Mouse (Mus musculus): ENCODE data around the gene Alyref2. TPM values are rescaled to one million over a fixed set of nuclear protein-coding genes. Genes with fewer than 3 reads are reported as not detected.
"Not testable (repeated sequence)": the region's sequence is repeated elsewhere in the genome, so short reads cannot be mapped to it uniquely, and the experiment has no call there.

The Alyref2 gene
- total RNA-seq (2021): 10 to 100 TPM; 10.5 to 10.9 TPM

DNA sequence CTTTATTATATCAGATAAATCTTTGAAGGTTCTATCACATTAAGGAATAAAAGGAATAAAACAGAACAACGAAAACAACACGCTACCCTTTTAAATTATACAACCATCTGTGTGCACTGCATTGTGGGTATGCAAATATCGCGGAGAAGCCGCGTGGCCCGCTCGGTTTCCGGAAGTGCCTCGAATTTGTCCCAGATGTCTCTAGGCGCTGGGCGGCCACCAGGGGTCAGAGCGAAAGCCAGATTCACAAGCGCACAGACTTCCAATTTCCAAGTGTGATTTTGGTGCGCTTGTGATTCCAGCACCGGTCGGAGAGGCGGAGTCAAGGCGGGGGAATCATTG, at the start of gene Alyref2:
TSS of gene Alyref2 (plus strand) at position 229 of the 342 bp plus-strand sequence.
- peak; percentile 96 for DNase-seq
- intact Hi-C loops (cut with DNase I): loop anchor here (5.0 kb wide), 1 partner anchor 154 kb away; no protein-coding TSS in a partner anchor

- intact Hi-C loops (cut with DNase I): no loop called here
- no peak for DNase-seq
These were observed 48.4 kb upstream of the Alyref2 start for GRCm38 (mm10) chr1:171454926-171455325.

DNA sequence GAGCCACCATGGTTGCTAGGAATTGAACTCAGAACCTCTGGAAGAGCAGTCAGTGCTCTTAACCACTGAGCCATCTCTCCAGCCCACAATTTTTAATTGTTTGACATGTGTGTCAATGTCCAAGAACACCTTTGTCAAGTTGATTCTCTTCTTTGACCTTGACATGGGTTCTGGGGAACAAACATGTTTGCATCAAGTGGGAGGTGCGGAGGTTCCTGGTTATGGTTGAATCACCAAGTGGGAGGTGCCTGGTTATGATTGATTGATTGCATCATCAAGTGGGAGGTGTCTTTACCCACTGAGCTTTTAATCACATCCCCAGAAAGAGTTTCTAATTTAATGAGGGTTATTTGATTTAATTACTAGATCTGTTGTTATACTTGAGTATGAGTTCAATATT, 45.7 kb upstream of the Alyref2 start:
- intact Hi-C loops (cut with DNase I): no loop called here

DNA sequence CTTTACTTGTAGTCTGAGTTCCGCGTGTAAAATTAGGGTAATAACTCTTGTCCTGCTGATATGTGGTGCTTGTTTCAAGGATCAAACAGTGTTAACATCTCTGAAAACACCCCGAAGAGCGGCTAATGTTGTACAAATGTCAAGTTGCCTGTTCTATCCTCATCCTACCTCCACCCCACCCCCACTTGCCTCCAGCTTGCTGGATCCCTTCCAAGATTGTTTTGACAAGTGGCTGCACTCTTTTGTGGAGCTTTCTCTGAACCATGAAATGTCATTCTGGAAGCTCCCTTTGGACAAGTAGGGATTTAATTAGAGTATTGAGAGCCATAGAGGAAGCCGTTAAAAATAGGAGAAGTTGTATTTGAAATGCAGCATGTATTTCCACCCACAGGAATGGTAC, 43.5 kb upstream of the Alyref2 start:
- intact Hi-C loops (cut with DNase I): no loop called here
- peak; percentile 56 for DNase-seq

More for the DNA sequence above, 45.7 kb upstream of the Alyref2 start:
- DNase-seq: no peak

GRCm38 (mm10) chr1:171460551-171461503, 42.5 kb upstream of the Alyref2 start:
- DNase-seq: no peak
- intact Hi-C loops (cut with DNase I): no loop called here

GRCm38 (mm10) chr1:171463133-171463532, 40.1 kb upstream of the Alyref2 start:
- DNase-seq: no peak
- intact Hi-C loops (cut with DNase I): no loop called here

GRCm38 (mm10) chr1:171465749-171466412, 37.4 kb upstream of the Alyref2 start:
- intact Hi-C loops (cut with DNase I): no loop called here

DNA sequence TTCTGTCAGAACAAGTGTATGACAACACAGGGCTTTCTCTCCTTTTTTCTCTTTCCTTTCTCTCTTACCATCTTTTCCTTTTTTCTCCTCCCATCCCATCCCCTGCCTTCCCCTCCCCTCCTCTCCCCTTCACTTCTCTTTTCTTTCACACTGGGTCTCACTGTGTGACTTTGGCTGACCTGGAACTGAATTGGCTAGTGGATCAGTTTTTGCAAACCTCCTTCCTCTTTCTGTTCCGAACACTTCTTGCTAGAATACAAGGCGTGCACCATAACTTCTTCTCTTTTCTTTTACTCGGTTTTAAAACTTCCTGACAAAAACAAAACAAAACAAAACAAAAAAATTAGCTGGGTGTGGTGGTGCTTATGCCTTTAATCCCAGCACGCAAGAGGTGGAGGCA, 36.7 kb upstream of the Alyref2 start:
- intact Hi-C loops (cut with DNase I): no loop called here

More at GRCm38 (mm10) chr1:171465749-171466412, 37.4 kb upstream of the Alyref2 start:
- DNase-seq: no peak

DNA sequence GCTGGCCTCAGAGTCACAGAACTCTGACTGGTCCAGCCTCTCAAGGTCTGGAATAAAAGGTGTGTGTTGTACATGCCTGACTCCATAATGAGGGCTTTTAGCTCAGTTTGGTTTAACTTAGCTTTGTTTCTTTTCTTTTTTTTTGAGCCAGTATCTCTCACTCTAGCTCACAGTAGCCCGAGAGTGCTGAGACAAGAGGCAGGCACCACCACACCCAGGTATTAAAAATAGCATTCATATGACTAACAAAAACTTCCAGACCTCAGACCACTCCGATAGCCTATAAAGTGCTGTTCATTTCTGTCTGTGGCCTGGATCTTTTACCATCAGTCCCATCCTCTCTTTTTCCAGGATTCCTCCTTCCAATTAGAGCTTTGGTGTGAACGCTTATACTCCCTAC, 33.6 kb upstream of the Alyref2 start:
- DNase-seq: no peak
- intact Hi-C loops (cut with DNase I): no loop called here

More for the DNA sequence above, 36.7 kb upstream of the Alyref2 start:
- DNase-seq: no peak

DNA sequence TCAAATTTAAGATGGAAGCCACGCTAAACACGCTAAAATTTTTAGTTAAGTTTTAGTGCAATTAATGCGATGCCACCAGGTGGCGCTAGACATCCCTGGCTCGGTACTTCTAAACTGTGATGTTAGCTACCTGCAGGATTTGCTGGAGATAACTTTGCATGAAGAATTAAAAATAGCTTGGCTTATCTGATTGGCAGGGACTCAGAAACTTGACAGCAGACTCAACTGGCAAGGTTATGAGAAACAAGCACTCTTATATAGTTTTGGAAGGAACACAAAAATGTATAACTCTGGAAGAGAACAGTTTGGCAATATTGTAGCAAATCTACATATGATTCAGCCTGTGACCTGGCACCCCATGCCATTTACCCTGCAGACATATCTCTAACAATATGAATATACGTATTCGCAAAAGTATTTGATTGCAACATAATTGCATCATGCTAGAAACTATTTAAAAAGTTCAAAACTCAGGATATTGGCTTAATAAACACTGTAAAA, 32.9 kb upstream of the Alyref2 start:
- peak; percentile 49 for DNase-seq
- intact Hi-C loops (cut with DNase I): no loop called here

DNA sequence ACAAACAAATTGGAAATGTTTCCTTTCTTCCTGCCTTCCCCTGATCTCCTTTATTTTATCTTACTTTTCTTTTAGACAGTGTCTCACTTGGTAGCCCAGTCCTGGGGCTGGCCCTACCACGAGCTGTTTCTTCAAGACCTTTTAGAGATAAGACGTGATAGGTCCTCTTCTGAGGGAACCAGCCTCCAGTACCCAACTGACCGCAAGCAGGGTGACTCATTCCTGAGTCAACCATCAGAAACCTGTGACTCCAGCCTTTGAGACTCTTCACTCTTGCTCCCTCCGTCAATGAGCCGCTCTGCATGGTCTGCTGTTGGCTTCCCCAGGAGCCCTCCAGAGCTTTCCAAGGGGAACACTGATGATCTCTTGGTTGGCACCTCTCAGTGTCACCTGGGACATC, 32.4 kb upstream of the Alyref2 start:
- no peak for DNase-seq
- intact Hi-C loops (cut with DNase I): no loop called here

GRCm38 (mm10) chr1:171471452-171471851, 31.8 kb upstream of the Alyref2 start:
- DNase-seq: no peak
- intact Hi-C loops (cut with DNase I): no loop called here

DNA sequence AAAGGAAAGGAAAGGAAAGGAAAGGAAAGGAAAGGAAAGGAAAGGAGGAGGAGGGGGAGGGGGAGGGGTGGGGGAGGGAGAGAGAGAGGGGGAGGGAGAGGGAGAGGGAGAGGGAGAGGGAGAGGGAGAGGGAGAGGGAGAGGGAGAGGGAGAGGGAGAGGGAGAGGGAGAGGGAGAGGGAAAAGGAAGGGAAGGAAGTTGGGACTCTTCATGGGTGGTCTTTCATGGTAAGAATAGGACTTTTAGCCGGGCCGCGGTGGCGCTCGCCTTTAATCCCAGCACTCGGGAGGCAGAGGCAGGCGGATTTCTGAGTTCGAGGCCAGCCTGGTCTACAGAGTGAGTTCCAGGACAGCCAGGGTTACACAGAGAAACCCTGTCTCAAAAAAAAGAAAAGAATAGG, 31.3 kb upstream of the Alyref2 start:
- intact Hi-C loops (cut with DNase I); DNase-seq: not testable (repeated sequence)

DNA sequence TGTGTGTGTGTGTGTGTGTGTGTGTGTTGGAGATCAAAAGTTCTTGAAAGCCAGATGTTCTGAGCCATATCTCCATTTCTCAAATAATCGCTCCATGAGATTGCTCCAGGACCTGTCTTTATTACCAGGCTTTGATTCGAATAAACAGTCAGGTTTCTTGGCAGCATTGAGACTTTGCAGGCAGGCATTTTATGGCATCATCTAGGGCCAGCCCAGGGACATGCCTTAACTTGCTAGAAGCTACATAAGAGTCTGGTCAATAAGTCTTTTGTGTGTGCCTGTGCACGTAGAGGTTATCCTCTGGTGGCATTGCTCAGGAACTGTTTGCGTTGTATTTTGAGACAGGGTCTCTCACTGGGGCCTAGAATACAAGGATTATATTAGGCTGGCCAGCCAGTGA, 29.8 kb upstream of the Alyref2 start:
- intact Hi-C loops (cut with DNase I): no loop called here
- no peak for DNase-seq

GRCm38 (mm10) chr1:171473920-171474640, 29.2 kb upstream of the Alyref2 start:
- intact Hi-C loops (cut with DNase I): no loop called here
- DNase-seq: no peak

DNA sequence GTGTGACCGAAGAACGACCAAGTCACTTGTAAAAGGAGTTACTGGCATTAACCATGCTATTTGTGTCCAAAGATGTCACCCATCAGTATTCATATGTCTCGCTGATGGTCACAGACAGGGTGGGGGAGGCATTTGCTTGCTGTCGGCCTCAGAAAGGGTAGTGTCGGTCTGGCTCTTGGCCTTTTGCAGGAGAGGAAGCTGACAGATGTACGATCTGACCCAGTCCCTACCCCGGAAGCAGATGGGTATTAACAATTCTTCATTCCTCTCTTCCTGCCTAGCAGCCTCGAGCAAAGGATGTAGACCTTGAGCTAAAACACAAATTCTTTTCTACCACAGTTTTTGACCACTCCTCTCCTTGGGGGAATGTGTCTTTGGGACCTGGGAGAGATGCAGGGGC, 26.2 kb upstream of the Alyref2 start:
- intact Hi-C loops (cut with DNase I): loop anchor here (5.0 kb wide), 1 partner anchor 115 kb away; the partner anchor contains the start of gene Klhdc9
- no peak for DNase-seq

DNA sequence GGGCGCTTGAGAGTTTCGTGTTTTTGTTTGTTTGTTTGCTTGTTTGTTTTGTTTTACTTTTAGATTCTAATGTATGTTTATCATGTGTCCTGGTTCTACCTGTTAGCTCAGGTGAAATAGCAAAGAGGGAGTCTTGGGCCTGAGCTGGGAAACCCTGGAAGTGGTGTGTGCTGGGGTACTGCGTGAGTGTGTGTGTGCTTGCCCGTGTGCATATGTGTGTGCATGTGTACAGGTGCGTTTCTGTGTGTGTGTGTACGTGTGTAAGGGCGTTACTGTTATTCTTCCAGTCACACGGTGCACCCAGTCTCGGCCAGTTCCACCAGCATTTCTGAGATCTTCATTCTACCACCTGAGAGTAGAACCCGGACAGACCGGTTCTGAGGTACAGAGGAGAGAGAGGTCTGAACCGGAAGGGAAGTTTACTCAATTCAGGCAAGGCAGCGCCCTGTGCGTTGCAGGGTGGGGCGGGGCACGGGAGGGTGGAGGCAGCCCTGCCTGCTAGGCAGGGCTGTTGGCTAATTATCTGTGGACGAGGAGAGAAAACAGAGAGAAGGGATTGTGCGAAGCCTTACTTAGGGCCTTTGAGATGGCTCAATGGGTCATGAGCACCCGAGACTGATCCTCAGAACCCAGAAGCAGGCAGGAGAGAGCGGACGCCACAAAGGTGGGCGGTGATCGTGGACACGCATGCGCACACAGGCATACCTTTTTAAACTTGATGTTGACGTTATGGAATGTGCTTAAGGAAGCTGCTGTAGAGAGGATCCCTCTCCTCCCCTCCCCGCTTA, 25.3 kb upstream of the Alyref2 start:
- intact Hi-C loops (cut with DNase I): loop anchor here (5.0 kb wide), 1 partner anchor 116 kb away; the partner anchor contains the start of gene Klhdc9
- no peak for DNase-seq

GRCm38 (mm10) chr1:171478968-171479367, 24.3 kb upstream of the Alyref2 start:
- peak; percentile 65 for DNase-seq
- intact Hi-C loops (cut with DNase I): loop anchor here (5.0 kb wide), 1 partner anchor 117 kb away; the partner anchor contains the start of gene Klhdc9

- DNase-seq: no peak
- intact Hi-C loops (cut with DNase I): no loop called here
These were observed 9.0 kb upstream of the Alyref2 start for GRCm38 (mm10) chr1:171494241-171494640.

DNA sequence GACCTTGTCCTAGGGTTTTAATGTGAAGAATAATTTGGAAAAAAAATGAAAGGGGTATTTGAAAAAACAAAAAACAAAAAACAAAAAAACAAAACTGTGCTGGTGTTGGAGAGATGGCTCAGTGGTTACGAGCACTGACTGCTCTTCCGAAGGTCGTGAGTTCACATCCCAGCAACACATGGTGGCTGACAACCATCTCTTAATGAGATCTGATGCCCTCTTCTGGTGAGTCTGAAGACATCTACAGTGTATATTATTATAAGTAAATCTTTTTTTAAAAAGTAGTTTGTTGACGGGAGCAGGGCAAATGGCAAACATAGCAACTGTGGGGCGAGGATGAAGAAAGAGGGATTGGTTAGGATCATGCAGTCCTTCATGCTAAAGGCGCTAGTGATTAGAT, 7.9 kb upstream of the Alyref2 start:
- no peak for DNase-seq
- intact Hi-C loops (cut with DNase I): no loop called here
